Mouse (Mus musculus) MN1 (cell line): ENCODE data around the gene Slc17a7.
"Not testable (repeated sequence)": the region's sequence is repeated elsewhere in the genome, so short reads cannot be mapped to it uniquely, and the experiment has no call there.

ENCODE experiments used
- DNase-seq: peaks from one replicate; pipeline ENCODE4 v3.0.0-alpha.2; 2016; ENCODE audit warnings: low spot score

Slc17a7 gene

GRCm38 (mm10) chr7:45133446-45134159 lies 30.1 kb upstream of the Slc17a7 start:
- DNase-seq, result no peak

- DNase-seq, result no peak
Measured at GRCm38 (mm10) chr7:45134544-45135026, 29.2 kb upstream of the Slc17a7 start.

GRCm38 (mm10) chr7:45135370-45135769 lies 28.4 kb upstream of the Slc17a7 start:
- no peak for DNase-seq

- peak; percentile 90 for DNase-seq
Measured at GRCm38 (mm10) chr7:45135993-45136567, 27.7 kb upstream of the Slc17a7 start, which contains the start of the genes Gm45713 and Flt3l. Gm45713 (minus strand) TSS chr7:45136231. Flt3l (minus strand) TSS chr7:45136432.

- no peak for DNase-seq
Measured at GRCm38 (mm10) chr7:45137171-45138006, 26.4 kb upstream of the Slc17a7 start.

- DNase-seq, result no peak
Measured at GRCm38 (mm10) chr7:45138403-45138802, 25.3 kb upstream of the Slc17a7 start.

GRCm38 (mm10) chr7:45139904-45140723 lies 23.6 kb upstream of the Slc17a7 start:
- no peak for DNase-seq

GRCm38 (mm10) chr7:45141319-45141718 lies 22.4 kb upstream of the Slc17a7 start:
- DNase-seq, result no peak

GRCm38 (mm10) chr7:45141914-45142313 lies 21.8 kb upstream of the Slc17a7 start:
- no peak for DNase-seq

GRCm38 (mm10) chr7:45144368-45145174 lies 19.2 kb upstream of the Slc17a7 start:
- no peak for DNase-seq

- no peak for DNase-seq
Measured at GRCm38 (mm10) chr7:45145460-45145859, 18.3 kb upstream of the Slc17a7 start.

GRCm38 (mm10) chr7:45147267-45147666 lies 16.5 kb upstream of the Slc17a7 start:
- DNase-seq, result no peak

- no peak for DNase-seq
Measured at GRCm38 (mm10) chr7:45147899-45148298, 15.8 kb upstream of the Slc17a7 start.

GRCm38 (mm10) chr7:45148534-45149098 lies 15.1 kb upstream of the Slc17a7 start:
- DNase-seq, result no peak

GRCm38 (mm10) chr7:45149545-45149944 lies 14.2 kb upstream of the Slc17a7 start:
- no peak for DNase-seq

- no peak for DNase-seq
Measured at GRCm38 (mm10) chr7:45150321-45150720, 13.4 kb upstream of the Slc17a7 start.

GRCm38 (mm10) chr7:45151303-45151702 lies 12.4 kb upstream of the Slc17a7 start:
- no peak for DNase-seq

- DNase-seq, result not testable (repeated sequence)
Measured at GRCm38 (mm10) chr7:45153052-45153451, 10.7 kb upstream of the Slc17a7 start.

- no peak for DNase-seq
Measured at GRCm38 (mm10) chr7:45153586-45153985, 10.2 kb upstream of the Slc17a7 start.
